Mouse (Mus musculus) CH12.LX (cell line): Measurements from ENCODE around the gene Ankrd2.

ENCODE experiments used
- CTCF ChIP-seq, 2 experiments: IDR thresholded peaks in 1 of 2; conservative IDR thresholded peaks in 1 of 2; 2 replicates each; pipeline ENCODE4 v1.5.1; 2011 to 2012; ENCODE audit warnings: low read depth in 2 of 2, low read length in 2 of 2, improper control_type of control experiment in 1 of 2, inconsistent platforms in 1 of 2, mild to moderate bottlenecking in 1 of 2, moderate library complexity in 1 of 2
- EP300 ChIP-seq: IDR thresholded peaks from 2 replicates; pipeline ENCODE4 v1.6.1; 2011; ENCODE audit warnings: low read length, improper control_type of control experiment
- HCFC1 ChIP-seq: IDR thresholded peaks from 2 replicates; pipeline ENCODE4 v1.6.1; 2012; ENCODE audit warnings: low read depth, mild to moderate bottlenecking, inconsistent platforms, low read length, improper control_type of control experiment
- MAFK ChIP-seq: IDR thresholded peaks from 2 replicates; pipeline ENCODE4 v1.6.1; 2011; ENCODE audit warnings: low read length, improper control_type of control experiment; ENCODE audit not compliant: insufficient replicate concordance
- MAX ChIP-seq: IDR thresholded peaks from 2 replicates; pipeline ENCODE4 v1.6.1; 2011; ENCODE audit warnings: low read length, improper control_type of control experiment
- POLR2A ChIP-seq: IDR thresholded peaks from 2 replicates; pipeline ENCODE4 v1.6.1; 2011; ENCODE audit warnings: low read depth, mild to moderate bottlenecking, improper control_type of control experiment, low read length
- SIN3A ChIP-seq: IDR thresholded peaks from 2 replicates; pipeline ENCODE4 v1.6.1; 2012; ENCODE audit warnings: low read length, improper control_type of control experiment, inconsistent platforms
- TBP ChIP-seq: conservative IDR thresholded peaks from 2 replicates; pipeline ENCODE4 v1.6.1; 2011; ENCODE audit warnings: low read depth, low read length, improper control_type of control experiment
- TCF12 ChIP-seq: IDR thresholded peaks from 2 replicates; pipeline ENCODE4 v1.6.1; 2014; ENCODE audit warnings: low read depth, mild to moderate bottlenecking, inconsistent platforms, low read length, improper control_type of control experiment
- UBTF ChIP-seq: IDR thresholded peaks from 2 replicates; pipeline ENCODE4 v1.6.1; 2012; ENCODE audit warnings: low read depth, mild to moderate bottlenecking, inconsistent platforms, low read length, improper control_type of control experiment, moderate library complexity
- USF1 ChIP-seq: IDR thresholded peaks from 2 replicates; pipeline ENCODE4 v1.6.1; 2014; ENCODE audit warnings: low read depth, mild to moderate bottlenecking, inconsistent platforms, low read length, improper control_type of control experiment
- USF2 ChIP-seq: conservative IDR thresholded peaks from 2 replicates; pipeline ENCODE4 v1.6.1; 2011; ENCODE audit warnings: low read depth, low read length, improper control_type of control experiment
- ZC3H11A ChIP-seq: IDR thresholded peaks from 2 replicates; pipeline ENCODE4 v1.6.1; 2012; ENCODE audit warnings: low read depth, mild to moderate bottlenecking, inconsistent platforms, low read length, improper control_type of control experiment
- ZMIZ1 ChIP-seq: IDR thresholded peaks from 2 replicates; pipeline ENCODE4 v1.6.1; 2012; ENCODE audit warnings: low read depth, mild to moderate bottlenecking, inconsistent platforms, low read length, improper control_type of control experiment

- no peak for TF ChIP-seq TBP
- no peak for TF ChIP-seq ZMIZ1
- TF ChIP-seq CTCF (conservative IDR thresholded peaks at IDR 0.05 in 1 of 2, IDR thresholded peaks at IDR 0.05 in 1 of 2; ENCODE audit: low read depth in 2 of 2, low read length in 2 of 2): no peak
- no peak for TF ChIP-seq TCF12
- no peak for TF ChIP-seq POLR2A
- TF ChIP-seq MAFK: no peak
- TF ChIP-seq SIN3A: no peak
- no peak for TF ChIP-seq MAX
- TF ChIP-seq USF1: no peak
- no peak for TF ChIP-seq EP300
- TF ChIP-seq ZC3H11A: no peak
- TF ChIP-seq USF2: no peak
- TF ChIP-seq HCFC1: no peak
- no peak for TF ChIP-seq UBTF
Observed at GRCm38 (mm10) chr19:41992971-41993370, 42.8 kb upstream of the Ankrd2 start.
